Mouse (Mus musculus) activated CD4-positive, CD25-positive, alpha-beta regulatory T cell, adult 4 months (primary cell): ENCODE measurements around the gene Trim43a. TPM values are rescaled to one million over a fixed set of nuclear protein-coding genes. Genes with fewer than 3 reads are reported as not detected.
"Not testable (repeated sequence)": the region's sequence is repeated elsewhere in the genome, so short reads cannot be mapped to it uniquely, and the experiment has no call there.

Experiments
- ATAC-seq: one replicate; pipeline ENCODE4 v1.8.0; 2017
- polyA plus RNA-seq, 2 experiments: library from polyadenylated mRNA; unstranded; fragments of 100-300 nt; shearing (Covaris generic); gene quantifications; one replicate each; pipeline ENCODE4 v1.2.1; 2017

Gene Trim43a
- polyA plus RNA-seq: not detected

- ATAC-seq: not testable (repeated sequence)
Observed at GRCm38 (mm10) chr9:88580591-88580990, at the start of gene Trim43a. Trim43a (plus strand) TSS chr9:88580891.

- no peak for ATAC-seq
Observed at GRCm38 (mm10) chr9:88534093-88534492, 46.6 kb upstream of the Trim43a start.

- ATAC-seq: no peak
Observed at GRCm38 (mm10) chr9:88539546-88540224, 41.0 kb upstream of the Trim43a start.

DNA sequence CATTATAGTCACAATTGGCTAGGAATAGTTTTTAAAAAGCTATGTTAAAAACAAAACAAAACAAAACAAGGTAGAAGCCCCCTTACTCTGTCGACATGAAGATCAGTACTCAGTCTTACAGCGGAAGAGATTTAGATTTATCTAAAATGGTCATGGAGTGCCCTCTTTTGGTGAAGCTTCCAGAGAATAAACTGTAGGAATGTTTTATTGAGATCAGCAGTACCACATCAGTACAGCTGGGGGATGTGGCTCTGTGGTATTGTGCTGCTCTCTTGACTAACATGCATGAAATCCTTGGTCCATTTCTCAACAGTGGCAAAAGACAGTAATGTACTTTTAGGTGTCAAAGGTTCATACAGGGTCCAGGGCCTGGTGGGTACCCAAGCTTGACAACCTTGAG, 37.9 kb upstream of the Trim43a start:
- ATAC-seq: no peak

GRCm38 (mm10) chr9:88545534-88545933, 35.2 kb upstream of the Trim43a start:
- ATAC-seq: no peak

DNA sequence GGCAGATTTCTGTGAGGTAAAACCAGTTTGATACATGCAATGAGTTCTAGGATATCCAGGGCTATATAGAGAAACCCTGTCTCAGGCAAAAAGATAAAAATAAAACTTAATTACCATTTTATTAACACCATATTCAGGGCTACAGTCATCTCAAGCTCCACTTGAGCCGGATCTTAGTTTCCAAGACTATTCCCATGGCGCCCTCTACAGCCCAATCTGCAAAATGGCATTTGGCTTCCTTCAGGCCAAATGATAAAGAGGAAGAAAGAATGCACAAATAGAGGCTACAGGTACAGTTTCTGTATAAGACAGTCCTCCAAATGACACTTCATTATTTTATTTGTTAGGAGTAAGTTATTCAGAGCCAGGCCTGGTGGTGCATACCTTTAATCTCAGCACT, 34.5 kb upstream of the Trim43a start:
- ATAC-seq: peak; percentile 40

DNA sequence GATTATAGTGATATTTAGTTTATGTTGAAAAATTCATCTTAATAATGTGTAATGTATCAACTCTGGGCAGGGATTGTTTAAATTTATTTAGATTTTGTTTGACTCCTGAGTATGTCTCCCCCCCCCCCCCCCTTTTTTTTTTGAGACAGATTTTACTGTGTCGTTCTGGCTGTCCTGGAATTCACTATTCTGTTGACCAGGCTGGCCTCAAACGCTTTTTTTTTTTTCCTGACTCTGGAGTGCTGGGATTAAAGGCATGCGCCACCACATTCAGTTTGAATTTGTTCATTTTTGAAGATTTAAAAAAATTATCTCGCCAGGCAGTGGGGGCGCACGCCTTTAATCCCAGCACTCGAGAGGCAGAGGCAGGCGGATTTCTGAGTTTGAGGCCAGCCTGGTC, 34.0 kb upstream of the Trim43a start:
- ATAC-seq: no peak

- peak; percentile 50 for ATAC-seq
Observed at GRCm38 (mm10) chr9:88547270-88547669, 33.4 kb upstream of the Trim43a start.

DNA sequence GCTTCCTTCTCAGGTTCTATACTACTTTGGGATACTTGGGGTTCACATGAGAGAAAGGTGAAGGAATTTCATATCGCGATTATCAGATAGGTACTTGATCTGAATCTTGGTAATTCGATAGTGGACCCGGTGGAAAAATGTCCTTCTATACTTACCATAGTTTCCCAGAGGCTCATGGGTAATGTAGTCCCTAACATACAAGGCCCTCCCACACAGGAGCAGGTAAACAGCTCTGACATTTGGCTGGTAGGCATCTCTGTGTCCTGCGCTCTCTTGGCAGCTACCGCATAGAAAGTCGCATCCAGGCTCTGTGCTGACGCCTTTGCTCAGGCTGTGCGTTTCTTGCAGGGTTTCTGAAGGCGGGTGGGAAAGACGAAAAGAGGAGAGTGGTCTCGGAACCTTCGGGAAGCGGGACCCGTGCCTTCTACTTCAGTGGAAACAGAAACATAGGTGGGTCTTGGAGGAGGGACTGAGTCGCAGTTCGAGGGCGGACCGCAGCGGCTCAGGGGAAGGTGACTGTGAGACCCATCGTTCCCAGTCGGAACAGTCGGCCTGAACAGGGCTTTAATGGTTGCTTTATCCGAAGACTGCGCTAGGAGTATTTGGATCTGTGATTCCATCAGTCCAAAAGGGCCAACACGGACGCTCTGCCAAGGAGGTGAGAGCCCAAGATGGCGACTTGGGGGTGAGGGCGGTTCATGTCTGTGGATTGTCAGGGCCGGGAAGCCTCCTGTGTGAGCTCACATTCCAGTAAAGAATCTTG, 32.7 kb upstream of the Trim43a start, which contains the start of gene Zfp949:
TSS of gene Zfp949 (plus strand) at position 170 of the 763 bp plus-strand sequence.
- peak; percentile 92 for ATAC-seq

GRCm38 (mm10) chr9:88548614-88548945, 32.1 kb upstream of the Trim43a start:
- no peak for ATAC-seq

DNA sequence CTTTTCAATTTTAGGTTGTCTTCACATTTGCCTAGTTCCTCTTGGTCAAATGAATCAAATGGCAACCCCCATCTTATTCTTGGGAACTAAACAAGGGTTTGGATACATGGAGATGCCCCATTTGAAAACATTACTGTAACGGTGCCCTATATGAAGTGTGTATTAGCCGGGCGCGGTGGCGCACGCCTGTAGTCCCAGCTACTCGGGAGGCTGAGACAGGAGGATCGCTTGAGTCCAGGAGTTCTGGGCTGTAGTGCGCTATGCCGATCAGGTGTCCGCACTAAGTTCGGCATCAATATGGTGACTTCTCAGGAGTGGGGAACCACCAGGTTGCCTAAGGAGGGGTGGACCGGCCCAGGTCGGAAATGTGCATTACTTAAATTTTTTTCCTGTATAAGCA, 27.6 kb upstream of the Trim43a start:
- no peak for ATAC-seq

DNA sequence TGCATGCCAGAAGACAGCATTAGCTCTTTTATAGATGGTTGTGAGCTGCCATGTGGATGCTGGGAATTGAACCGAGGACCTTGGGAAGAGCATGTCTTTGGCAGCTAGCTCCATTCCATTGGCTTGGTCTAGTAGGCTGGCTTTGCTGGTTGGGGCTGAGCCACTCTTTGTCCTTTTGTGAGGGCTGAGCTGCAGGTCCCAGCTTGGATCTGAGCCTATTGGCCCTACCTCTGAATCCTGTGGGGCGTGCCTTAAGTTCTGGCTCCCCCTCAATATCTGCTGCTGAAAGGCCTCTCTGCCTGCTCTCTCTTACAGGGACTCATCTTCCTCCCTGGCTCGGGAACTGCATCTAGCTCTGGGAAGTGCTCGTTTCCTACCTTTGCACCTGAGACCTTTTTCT, 22.5 kb upstream of the Trim43a start:
- no peak for ATAC-seq

DNA sequence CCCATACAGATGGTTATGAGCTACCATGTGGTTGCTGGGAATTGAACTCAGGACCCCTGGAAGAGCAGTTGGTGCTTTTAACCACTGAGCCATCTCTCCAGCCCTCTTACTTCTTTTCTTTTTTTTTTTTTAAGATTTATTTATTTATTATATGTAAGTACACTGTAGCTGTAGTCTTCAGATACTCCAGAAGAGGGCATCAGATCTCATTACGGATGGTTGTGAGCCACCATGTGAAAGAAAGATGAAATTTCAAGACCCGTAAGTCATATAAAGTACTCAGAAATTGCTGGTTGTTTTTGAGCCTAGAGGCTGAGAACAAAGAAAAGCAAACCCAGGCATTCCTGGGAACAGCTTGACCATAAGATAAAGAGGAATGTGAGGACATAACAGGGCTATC, 19.2 kb upstream of the Trim43a start:
- not testable (repeated sequence) for ATAC-seq

GRCm38 (mm10) chr9:88570471-88570870, 10.2 kb upstream of the Trim43a start:
- not testable (repeated sequence) for ATAC-seq

GRCm38 (mm10) chr9:88593708-88594107, 13.0 kb downstream of the Trim43a start:
- ATAC-seq: not testable (repeated sequence)

GRCm38 (mm10) chr9:88599206-88600162, 18.8 kb downstream of the Trim43a start:
- peak; percentile 99 for ATAC-seq

- not testable (repeated sequence) for ATAC-seq
Observed at GRCm38 (mm10) chr9:88625803-88626514, 45.3 kb downstream of the Trim43a start.

GRCm38 (mm10) chr9:88638125-88638524, 57.4 kb downstream of the Trim43a start:
- not testable (repeated sequence) for ATAC-seq
